Mouse (Mus musculus): ENCODE measurements at regions not wholly inside any gene's neighbourhood (a gene's known extent, or its start where the extent isn't known, plus 50 kb on each side); places are given as distances from the start of the nearest gene placed in this dataset.

GRCm38 (mm10) chr13:82280744-82281143 lies 497.9 kb downstream of the Cetn3 start:
- TF ChIP-seq POLR2A (IDR thresholded peaks at IDR 0.05; ENCODE audit: extremely low read depth, insufficient read depth, low read length), result no peak
- no peak for TF ChIP-seq CTCF (IDR thresholded peaks at IDR 0.05; ENCODE audit: low read depth, low read length)
- H3K4me3 ChIP-seq (ENCODE audit: insufficient read depth, low read depth, low read length), result no peak overlapping the region
- no peak for DNase-seq (ENCODE audit: extremely low read depth, low read depth, low spot score)
- H3K9ac ChIP-seq (ENCODE audit: low read depth, low read length), result no peak overlapping the region
- no peaks in the 10 kb centered on the region for H3K79me2 ChIP-seq (ENCODE audit: control insufficient read depth, insufficient read depth, low read length)
- H3K36me3 ChIP-seq (ENCODE audit: control insufficient read depth, insufficient read depth, low read length), result no peaks in the 10 kb centered on the region
- WGBS, result 79% methylated on average over 4 of the region's 4 CpGs
- no peaks in the 10 kb centered on the region for H3K4me1 ChIP-seq (ENCODE audit: control insufficient read depth, insufficient read depth, low read length)
- H3K27ac ChIP-seq (replicated peaks; ENCODE audit: insufficient read depth, low read depth, low read length), result no peak overlapping the region
- no peaks in the 10 kb centered on the region for H3K27me3 ChIP-seq (ENCODE audit: control insufficient read depth, insufficient read depth, low read length)

- 21% methylated on average over 3 of the region's 3 CpGs for WGBS
Measured at GRCm38 (mm10) chr13:82295834-82296233, 513.0 kb downstream of the Cetn3 start.

GRCm38 (mm10) chr13:82304227-82304626 lies 521.4 kb downstream of the Cetn3 start:
- Histone ChIP-seq H3K27ac (replicated peaks; ENCODE audit: insufficient read depth, low read depth, low read length) (no peak overlapping the region), H3K4me1 (ENCODE audit: control insufficient read depth, insufficient read depth, low read length) (no peaks in the 10 kb centered on the region), H3K79me2 (ENCODE audit: control insufficient read depth, insufficient read depth, low read length) (no peaks in the 10 kb centered on the region), H3K4me3 (ENCODE audit: insufficient read depth, low read depth, low read length) (no peak overlapping the region), H3K9ac (ENCODE audit: low read depth, low read length) (no peak overlapping the region), H3K27me3 (ENCODE audit: control insufficient read depth, insufficient read depth, low read length) (no peaks in the 10 kb centered on the region), H3K36me3 (ENCODE audit: control insufficient read depth, insufficient read depth, low read length) (no peaks in the 10 kb centered on the region)
- no peak for DNase-seq (ENCODE audit: extremely low read depth, low read depth, low spot score)
- TF ChIP-seq CTCF (IDR thresholded peaks at IDR 0.05; ENCODE audit: low read depth, low read length) (no peak), POLR2A (IDR thresholded peaks at IDR 0.05; ENCODE audit: extremely low read depth, insufficient read depth, low read length) (no peak)
- WGBS, result 64% methylated on average over 2 of the region's 2 CpGs

More at GRCm38 (mm10) chr13:82295834-82296233, 513.0 kb downstream of the Cetn3 start:
- H3K4me1 ChIP-seq (ENCODE audit: control insufficient read depth, insufficient read depth, low read length), result no peaks in the 10 kb centered on the region
- TF ChIP-seq CTCF (IDR thresholded peaks at IDR 0.05; ENCODE audit: low read depth, low read length) (no peak), POLR2A (IDR thresholded peaks at IDR 0.05; ENCODE audit: extremely low read depth, insufficient read depth, low read length) (no peak)
- no peaks in the 10 kb centered on the region for H3K36me3 ChIP-seq (ENCODE audit: control insufficient read depth, insufficient read depth, low read length)
- H3K27me3 ChIP-seq (ENCODE audit: control insufficient read depth, insufficient read depth, low read length), result no peaks in the 10 kb centered on the region
- H3K27ac ChIP-seq (replicated peaks; ENCODE audit: insufficient read depth, low read depth, low read length), result no peak overlapping the region
- H3K4me3 ChIP-seq (ENCODE audit: insufficient read depth, low read depth, low read length), result no peak overlapping the region
- H3K79me2 ChIP-seq (ENCODE audit: control insufficient read depth, insufficient read depth, low read length), result no peaks in the 10 kb centered on the region
- no peak overlapping the region for H3K9ac ChIP-seq (ENCODE audit: low read depth, low read length)
- DNase-seq (ENCODE audit: extremely low read depth, low read depth, low spot score), result no peak

- Histone ChIP-seq H3K36me3 (ENCODE audit: control insufficient read depth, insufficient read depth, low read length) (no peaks in the 10 kb centered on the region), H3K79me2 (ENCODE audit: control insufficient read depth, insufficient read depth, low read length) (no peaks in the 10 kb centered on the region), H3K9ac (ENCODE audit: low read depth, low read length) (no peak overlapping the region), H3K27me3 (ENCODE audit: control insufficient read depth, insufficient read depth, low read length) (no peaks in the 10 kb centered on the region), H3K4me1 (ENCODE audit: control insufficient read depth, insufficient read depth, low read length) (no peaks in the 10 kb centered on the region), H3K4me3 (ENCODE audit: insufficient read depth, low read depth, low read length) (no peak overlapping the region), H3K27ac (replicated peaks; ENCODE audit: insufficient read depth, low read depth, low read length) (no peak overlapping the region)
- DNase-seq (ENCODE audit: extremely low read depth, low read depth, low spot score), result no peak
- WGBS, result 63% methylated on average over 6 of the region's 6 CpGs
- TF ChIP-seq CTCF (IDR thresholded peaks at IDR 0.05; ENCODE audit: low read depth, low read length), result no peak
- no peak for TF ChIP-seq POLR2A (IDR thresholded peaks at IDR 0.05; ENCODE audit: extremely low read depth, insufficient read depth, low read length)
Measured at GRCm38 (mm10) chr13:82305076-82305475, 522.2 kb downstream of the Cetn3 start.

GRCm38 (mm10) chr13:82308336-82308735 lies 525.5 kb downstream of the Cetn3 start:
- H3K4me3 ChIP-seq (ENCODE audit: insufficient read depth, low read depth, low read length), result no peak overlapping the region
- TF ChIP-seq CTCF (IDR thresholded peaks at IDR 0.05; ENCODE audit: low read depth, low read length), result no peak
- no peak for TF ChIP-seq POLR2A (IDR thresholded peaks at IDR 0.05; ENCODE audit: extremely low read depth, insufficient read depth, low read length)
- no peaks in the 10 kb centered on the region for H3K79me2 ChIP-seq (ENCODE audit: control insufficient read depth, insufficient read depth, low read length)
- H3K36me3 ChIP-seq (ENCODE audit: control insufficient read depth, insufficient read depth, low read length), result no peaks in the 10 kb centered on the region
- no peak overlapping the region for H3K9ac ChIP-seq (ENCODE audit: low read depth, low read length)
- 83% methylated on average over 8 of the region's 8 CpGs for WGBS
- DNase-seq (ENCODE audit: extremely low read depth, low read depth, low spot score), result no peak
- H3K4me1 ChIP-seq (ENCODE audit: control insufficient read depth, insufficient read depth, low read length), result no peaks in the 10 kb centered on the region
- H3K27ac ChIP-seq (replicated peaks; ENCODE audit: insufficient read depth, low read depth, low read length), result no peak overlapping the region
- no peaks in the 10 kb centered on the region for H3K27me3 ChIP-seq (ENCODE audit: control insufficient read depth, insufficient read depth, low read length)

- WGBS, result 62% methylated on average over 5 of the region's 5 CpGs
- no peak for DNase-seq (ENCODE audit: extremely low read depth, low read depth, low spot score)
Measured at GRCm38 (mm10) chr13:82316573-82317202, 533.8 kb downstream of the Cetn3 start.

More at GRCm38 (mm10) chr13:82316573-82317202, 533.8 kb downstream of the Cetn3 start:
- Histone ChIP-seq H3K36me3 (ENCODE audit: control insufficient read depth, insufficient read depth, low read length) (no peaks in the 10 kb centered on the region), H3K27ac (replicated peaks; ENCODE audit: insufficient read depth, low read depth, low read length) (no peak overlapping the region), H3K4me1 (ENCODE audit: control insufficient read depth, insufficient read depth, low read length) (no peaks in the 10 kb centered on the region), H3K79me2 (ENCODE audit: control insufficient read depth, insufficient read depth, low read length) (no peaks in the 10 kb centered on the region), H3K4me3 (ENCODE audit: insufficient read depth, low read depth, low read length) (no peak overlapping the region), H3K27me3 (ENCODE audit: control insufficient read depth, insufficient read depth, low read length) (no peaks in the 10 kb centered on the region), H3K9ac (ENCODE audit: low read depth, low read length) (no peak overlapping the region)
- TF ChIP-seq POLR2A (IDR thresholded peaks at IDR 0.05; ENCODE audit: extremely low read depth, insufficient read depth, low read length), result no peak
- no peak for TF ChIP-seq CTCF (IDR thresholded peaks at IDR 0.05; ENCODE audit: low read depth, low read length)
